Mouse (Mus musculus) forebrain, postnatal 0 days (tissue): ENCODE data around the gene Aars. TPM values are rescaled to one million over a fixed set of nuclear protein-coding genes. Genes with fewer than 3 reads are reported as not detected.

Source experiments
- ATAC-seq: fragments of 200-750 bp; cut with Nextera tagmentation; 2 replicates; pipeline ENCODE4 v1.8.0; 2017; ENCODE audit warnings: mild to moderate bottlenecking, moderate library complexity
- DNase-seq: peaks from one replicate; pipeline ENCODE4 v3.0.0-alpha.2; 2015
- H3K27ac ChIP-seq: fragments of 300-500 bp; sonication (generic); 2 replicates; pipeline ENCODE4 v1.5.1; 2014; ENCODE audit warnings: low read depth, mild to moderate bottlenecking, antibody characterized with exemption, low read length, moderate library complexity, mixed read lengths
- H3K27me3 ChIP-seq: fragments of 300-500 bp; sonication (generic); 2 replicates; pipeline ENCODE4 v1.6.1; 2014; ENCODE audit warnings: mild to moderate bottlenecking, low read length, mixed read lengths; ENCODE audit not compliant: insufficient read depth
- H3K36me3 ChIP-seq: fragments of 300-500 bp; sonication (generic); 2 replicates; pipeline ENCODE4 v1.6.1; 2014; ENCODE audit warnings: mild to moderate bottlenecking, moderate library complexity; ENCODE audit not compliant: insufficient read depth
- H3K4me1 ChIP-seq: fragments of 300-500 bp; sonication (generic); 2 replicates; pipeline ENCODE4 v1.6.1; 2014; ENCODE audit warnings: antibody characterized with exemption; ENCODE audit not compliant: insufficient read depth
- H3K4me2 ChIP-seq: fragments of 300-500 bp; sonication (generic); 2 replicates; pipeline ENCODE4 v1.6.1; 2014; ENCODE audit warnings: low read depth, mild to moderate bottlenecking, moderate library complexity
- H3K4me3 ChIP-seq: fragments of 300-500 bp; sonication (generic); 2 replicates; pipeline ENCODE4 v1.5.1; 2014; ENCODE audit warnings: low read depth, low read length, mixed read lengths
- H3K9ac ChIP-seq: fragments of 300-500 bp; sonication (generic); 2 replicates; pipeline ENCODE4 v1.6.1; 2014; ENCODE audit warnings: mild to moderate bottlenecking
- H3K9me3 ChIP-seq: fragments of 300-500 bp; sonication (generic); 2 replicates; pipeline ENCODE4 v1.6.1; 2016; ENCODE audit warnings: low read length
- CTCF ChIP-seq: sonication (generic); IDR thresholded peaks from 2 replicates; pipeline ENCODE4 v1.5.1; 2016; ENCODE audit warnings: antibody characterized with exemption, control low read depth, low read depth
- WGBS: fragments of 180-500 bp; shearing (Covaris S2); extraction: QIAGEN DNeasy Blood & Tissue Kit; methylation state at CpG from one replicate; pipeline ENCODE4 v1.1.7; 2014; 5-methylcytosine and 5-hydroxymethylcytosine counted together
- polyA plus RNA-seq: library from polyadenylated mRNA; unstranded; fragments of >200 nt; fragmentation: Nextera tagmentation; extraction: Ambion mirVana; gene quantifications from 2 replicates; pipeline ENCODE4 v1.2.1, GENCODE M21; 2015
- total RNA-seq: library from RNA; depleted of rRNA; stranded (reverse); fragments of >200 nt; gene quantifications from 2 replicates; pipeline ENCODE4 v1.2.3, GENCODE M21; 2014

The Aars gene
- total and polyA plus RNA-seq, 2 experiments from 2014 or later: 74.5 to 106 TPM

DNA sequence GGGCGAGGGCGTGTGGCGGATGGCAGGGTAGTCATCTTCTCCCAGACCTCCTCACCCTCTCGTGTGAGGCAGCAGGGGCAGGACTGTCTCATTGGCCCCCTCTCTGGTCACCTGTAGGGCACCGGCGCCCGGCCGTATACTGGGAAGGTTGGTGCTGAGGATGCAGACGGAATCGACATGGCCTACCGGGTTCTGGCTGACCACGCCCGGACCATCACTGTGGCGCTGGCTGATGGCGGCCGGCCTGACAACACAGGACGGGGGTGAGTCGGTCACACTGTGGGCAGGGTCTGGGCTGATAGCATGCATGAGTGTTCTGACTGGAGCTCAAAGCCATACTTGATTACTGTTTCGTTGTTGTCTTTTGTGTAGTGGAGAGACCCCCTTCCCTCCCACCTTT lies 9.6 kb downstream of the Aars start:
- WGBS: 96% methylated on average over 19 of the region's 19 CpGs
- Histone ChIP-seq H3K9me3 (no peaks in the 10 kb centered on the region), H3K4me1 (no peaks in the 10 kb centered on the region), H3K27ac (no peak overlapping the region), H3K4me3 (no peak overlapping the region), H3K4me2 (no peak overlapping the region), H3K9ac (no peak overlapping the region), H3K27me3 (no peaks in the 10 kb centered on the region), H3K36me3 (peaks cover 84% of the 10 kb centered on the region)
- ATAC-seq: no peak
- DNase-seq: no peak
- TF ChIP-seq CTCF: no peak

DNA sequence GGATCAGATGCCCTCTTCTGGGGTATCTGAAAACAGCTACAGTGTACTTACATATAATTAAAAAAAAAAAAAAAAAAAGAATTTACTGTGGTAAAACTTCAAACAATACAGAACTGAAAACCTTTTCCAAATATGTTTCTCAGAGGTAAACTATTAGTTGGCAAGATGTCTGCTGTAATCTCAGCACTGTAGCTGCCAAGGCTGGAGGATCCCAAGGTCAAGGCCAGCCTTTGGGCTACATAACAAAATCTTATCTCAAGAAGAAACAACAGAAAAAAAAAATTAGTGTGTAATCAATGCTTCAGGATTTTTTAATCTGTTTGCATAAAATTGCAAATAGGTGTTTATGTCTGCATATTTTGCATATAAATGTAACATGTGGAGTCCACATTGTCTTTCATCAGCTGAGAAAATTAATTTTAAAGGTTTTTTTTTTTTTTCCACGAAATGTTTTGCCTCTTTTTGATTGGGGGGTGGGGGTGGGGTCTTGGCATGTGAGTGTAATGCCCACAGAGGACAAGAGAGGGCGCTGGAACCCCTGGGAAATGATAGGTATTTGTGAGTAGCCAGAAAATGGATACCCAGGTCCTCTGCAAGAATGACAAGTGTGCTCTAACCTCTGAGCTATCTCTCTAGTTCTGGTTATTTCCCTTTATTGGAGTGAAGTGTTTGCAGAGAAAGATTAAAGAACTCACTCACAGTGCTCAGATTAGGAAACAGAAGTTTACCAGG lies 11.2 kb downstream of the Aars start:
- Histone ChIP-seq H3K4me3 (no peak overlapping the region), H3K27me3 (no peaks in the 10 kb centered on the region), H3K27ac (no peak overlapping the region), H3K36me3 (peaks cover 89% of the 10 kb centered on the region), H3K4me1 (no peaks in the 10 kb centered on the region), H3K9me3 (no peaks in the 10 kb centered on the region), H3K9ac (no peak overlapping the region), H3K4me2 (no peak overlapping the region)
- DNase-seq (no peak), ATAC-seq (no peak)
- 41% methylated on average over 2 of the region's 2 CpGs for WGBS
- peak; percentile 50 for TF ChIP-seq CTCF

DNA sequence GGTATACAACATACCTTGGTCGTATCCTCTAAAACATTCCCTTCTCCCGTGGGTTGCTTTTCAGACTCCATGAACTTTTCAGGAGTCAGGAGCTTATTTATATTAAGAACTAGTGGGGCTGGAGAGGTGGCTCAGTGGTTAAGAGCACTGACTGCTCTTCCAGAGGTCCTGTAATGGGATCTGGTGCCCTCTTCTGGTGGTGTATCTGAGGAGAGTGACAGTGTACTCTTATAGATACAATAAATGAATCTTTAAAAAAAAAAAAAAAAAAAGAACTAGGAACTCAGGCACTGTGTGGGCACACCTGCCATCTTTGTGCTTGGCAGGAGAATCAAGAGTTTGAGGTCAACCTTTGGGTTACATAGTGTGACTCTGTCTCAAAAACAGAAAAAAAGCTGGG lies 15.8 kb downstream of the Aars start:
- DNase-seq (no peak), ATAC-seq (no peak)
- TF ChIP-seq CTCF: no peak
- Histone ChIP-seq H3K36me3 (peaks cover 96% of the 10 kb centered on the region), H3K4me2 (no peak overlapping the region), H3K9me3 (no peaks in the 10 kb centered on the region), H3K9ac (no peak overlapping the region), H3K27ac (no peak overlapping the region), H3K27me3 (no peaks in the 10 kb centered on the region), H3K4me1 (no peaks in the 10 kb centered on the region), H3K4me3 (no peak overlapping the region)
- 91% methylated on average over 2 of the region's 2 CpGs for WGBS

DNA sequence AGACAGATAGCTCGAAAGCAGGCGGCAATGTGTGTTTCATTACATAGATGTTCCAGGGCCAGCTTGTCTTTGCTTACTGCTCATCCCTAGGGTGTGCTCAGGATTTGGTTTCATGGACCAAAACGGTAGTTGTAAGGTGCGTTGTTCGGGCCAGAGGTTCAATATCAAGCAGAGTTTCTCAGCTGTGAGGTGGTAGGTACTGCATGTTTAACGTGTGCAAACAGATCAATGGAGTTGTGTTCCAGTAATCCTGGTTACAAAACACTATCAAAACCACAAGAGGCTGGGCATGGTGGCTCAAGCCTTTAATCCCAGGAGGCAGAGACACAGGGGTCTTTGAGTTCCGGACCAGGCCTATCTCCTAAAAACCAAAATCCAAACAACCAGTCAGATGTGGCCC lies 16.2 kb downstream of the Aars start:
- H3K9ac ChIP-seq: no peak overlapping the region
- H3K27me3 ChIP-seq: no peaks in the 10 kb centered on the region
- H3K4me3 ChIP-seq: no peak overlapping the region
- 97% methylated on average over 7 of the region's 7 CpGs for WGBS
- H3K36me3 ChIP-seq: peaks cover 96% of the 10 kb centered on the region
- no peaks in the 10 kb centered on the region for H3K4me1 ChIP-seq
- DNase-seq (no peak), ATAC-seq (no peak)
- no peaks in the 10 kb centered on the region for H3K9me3 ChIP-seq
- no peak for TF ChIP-seq CTCF
- no peak overlapping the region for H3K27ac ChIP-seq
- no peak overlapping the region for H3K4me2 ChIP-seq

DNA sequence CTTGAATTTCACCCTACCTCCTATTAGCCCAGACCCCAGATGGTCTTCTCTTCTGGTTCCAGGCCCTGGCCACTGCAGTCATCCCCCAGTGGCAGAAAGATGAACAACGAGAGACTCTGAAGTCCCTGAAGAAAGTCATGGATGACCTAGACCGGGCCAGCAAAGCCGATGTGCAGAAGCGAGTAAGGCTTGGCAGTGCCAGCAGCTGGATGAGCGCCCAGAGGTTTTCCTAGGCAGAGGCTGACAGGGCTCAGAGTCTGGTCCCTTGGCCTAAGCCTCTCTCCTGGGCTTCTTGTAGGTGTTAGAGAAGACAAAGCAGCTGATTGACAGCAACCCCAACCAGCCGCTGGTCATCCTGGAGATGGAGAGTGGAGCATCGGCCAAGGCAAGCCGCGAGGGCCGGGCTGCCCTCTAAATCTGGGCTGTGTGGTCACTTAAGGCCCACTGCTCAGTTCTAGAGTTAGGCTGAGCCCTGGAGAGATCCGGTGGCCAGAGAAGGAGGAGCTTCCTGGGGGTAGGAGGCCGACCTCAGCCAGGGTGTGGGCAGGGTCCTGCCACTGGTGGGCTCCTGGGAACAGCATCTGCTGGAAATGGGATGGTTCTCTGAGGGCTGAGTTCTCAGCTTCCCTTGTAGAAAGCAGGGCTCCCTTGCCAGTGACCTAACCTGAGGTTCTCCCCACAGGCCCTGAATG lies 21.0 kb downstream of the Aars start:
- Histone ChIP-seq H3K4me3 (no peak overlapping the region), H3K9me3 (no peaks in the 10 kb centered on the region), H3K4me1 (peaks cover 8% of the 10 kb centered on the region), H3K36me3 (peaks cover 70% of the 10 kb centered on the region), H3K27me3 (no peaks in the 10 kb centered on the region), H3K27ac (no peak overlapping the region), H3K9ac (no peak overlapping the region), H3K4me2 (no peak overlapping the region)
- TF ChIP-seq CTCF: peak; percentile 11; the same call in 1 of the 2 replicates
- ATAC-seq: no peak
- no peak for DNase-seq
- 91% methylated on average over 12 of the region's 12 CpGs for WGBS

DNA sequence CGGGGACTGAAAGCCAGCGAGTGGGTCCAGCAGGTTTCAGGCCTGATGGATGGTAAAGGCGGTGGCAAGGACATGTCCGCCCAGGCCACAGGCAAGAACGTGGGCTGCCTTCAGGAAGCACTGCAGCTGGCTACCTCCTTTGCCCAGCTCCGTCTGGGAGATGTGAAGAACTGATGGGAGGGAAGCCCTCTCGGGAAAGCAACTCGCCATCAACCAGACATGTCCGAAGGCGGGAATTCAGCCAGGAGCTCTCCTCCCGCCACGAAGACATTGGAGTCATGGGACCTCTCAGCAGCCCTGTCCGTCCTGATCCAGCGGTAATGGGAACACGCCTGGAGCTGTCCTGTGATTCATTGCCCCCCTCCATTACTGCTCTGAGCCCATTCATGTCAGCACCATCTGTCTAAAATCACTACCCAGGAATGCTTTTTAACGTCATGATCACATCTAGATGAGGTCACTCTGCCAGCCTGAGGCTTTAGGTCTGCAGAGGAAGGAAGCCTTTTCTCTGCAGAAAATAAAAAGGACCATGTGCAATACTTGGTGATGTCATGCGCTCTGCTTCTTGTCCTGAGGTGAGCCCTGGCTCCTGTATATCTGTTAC lies 22.2 kb downstream of the Aars start:
- H3K4me3 ChIP-seq: no peak overlapping the region
- H3K9me3 ChIP-seq: no peaks in the 10 kb centered on the region
- H3K4me2 ChIP-seq: no peak overlapping the region
- ATAC-seq (no peak), DNase-seq (no peak)
- 93% methylated on average over 17 of the region's 17 CpGs for WGBS
- H3K36me3 ChIP-seq: peaks cover 58% of the 10 kb centered on the region
- no peak overlapping the region for H3K9ac ChIP-seq
- no peak overlapping the region for H3K27ac ChIP-seq
- no peak for TF ChIP-seq CTCF
- no peaks in the 10 kb centered on the region for H3K27me3 ChIP-seq
- H3K4me1 ChIP-seq: peaks cover 8% of the 10 kb centered on the region

DNA sequence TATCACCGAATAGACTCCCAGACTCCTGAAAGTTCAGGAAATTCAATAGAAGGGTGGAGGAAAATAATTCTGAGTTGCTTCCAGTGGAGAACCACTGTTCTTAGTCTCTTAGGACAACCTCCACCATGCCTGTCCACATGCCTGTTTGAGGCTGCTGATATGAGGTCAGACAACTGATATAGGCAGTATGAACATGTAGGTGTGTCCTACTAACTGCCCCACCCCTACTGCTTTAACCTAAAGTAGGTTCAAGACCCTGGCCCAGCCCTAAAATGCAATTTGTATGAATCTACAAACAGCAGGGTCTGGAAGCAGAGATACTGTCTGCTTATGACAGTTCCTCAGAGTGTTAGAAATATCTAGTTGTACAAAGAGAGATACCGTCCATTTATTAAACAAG lies 22.7 kb downstream of the Aars start:
- H3K4me3 ChIP-seq: no peak overlapping the region
- no peak overlapping the region for H3K9ac ChIP-seq
- ATAC-seq: no peak
- peaks cover 53% of the 10 kb centered on the region for H3K36me3 ChIP-seq
- peaks cover 8% of the 10 kb centered on the region for H3K4me1 ChIP-seq
- no peak for TF ChIP-seq CTCF
- 68% methylated on average over 2 of the region's 2 CpGs for WGBS
- H3K27ac ChIP-seq: no peak overlapping the region
- H3K27me3 ChIP-seq: no peaks in the 10 kb centered on the region
- no peak overlapping the region for H3K4me2 ChIP-seq
- no peak for DNase-seq
- H3K9me3 ChIP-seq: no peaks in the 10 kb centered on the region
